21 mouse cellular contexts compared by ENCODE assay signal in genomic region chr1:40423892-40424291, GRCm38 (mm10). TPM values are rescaled to one million over a fixed set of nuclear protein-coding genes. Genes with fewer than 3 reads are reported as not detected.
"Had no signal": no experiment of that assay in that cellular context is flagged by ENCODE, and none has a peak within 500 bp of the region (broad histone marks: within the 10 kb centered on the region; RNA-seq: fewer than 3 reads in every experiment).

No protein-coding gene starts in this region.

- H3K4me3 ChIP-seq: lung, embryonic 15.5 days; midbrain, embryonic 10.5 days; midbrain, embryonic 12.5 days; myocyte; neural tube, embryonic 13.5 days; neural tube, embryonic 15.5 days had no signal

- DNase-seq: liver, postnatal 0 days; lung, adult 2 months; lung, postnatal 4 days; midbrain, embryonic 14.5 days; retina, postnatal 1 day; right cerebral cortex, adult 18-20 months; right cerebral cortex, postnatal 25 days; right cerebral cortex, postnatal 4 days; spleen, adult 18-20 months; thymus, adult 18-20 months; thymus, postnatal 14 days; thymus, postnatal 36 days had no signal

- H3K9ac ChIP-seq: liver, postnatal 0 days; lung, embryonic 15.5 days; midbrain, embryonic 12.5 days; neural tube, embryonic 13.5 days; neural tube, embryonic 15.5 days had no signal

- ATAC-seq: liver, postnatal 0 days; lung, postnatal 0 days; midbrain, embryonic 16.5 days had no signal

- H3K36me3 ChIP-seq: lung, embryonic 15.5 days; midbrain, embryonic 10.5 days; midbrain, embryonic 12.5 days; neural tube, embryonic 13.5 days; neural tube, embryonic 15.5 days had no signal

- H3K27ac ChIP-seq: lung, embryonic 15.5 days; midbrain, embryonic 10.5 days; midbrain, embryonic 12.5 days; neural tube, embryonic 13.5 days; neural tube, embryonic 15.5 days had no signal

- H3K27me3 ChIP-seq: lung, embryonic 15.5 days; midbrain, embryonic 12.5 days; neural tube, embryonic 13.5 days; neural tube, embryonic 15.5 days had no signal

- H3K9me3 ChIP-seq: lung, embryonic 15.5 days; midbrain, embryonic 10.5 days; midbrain, embryonic 12.5 days; neural tube, embryonic 13.5 days; neural tube, embryonic 15.5 days had no signal

- H3K4me1 ChIP-seq: lung, embryonic 15.5 days; midbrain, embryonic 10.5 days; midbrain, embryonic 12.5 days; neural tube, embryonic 13.5 days; neural tube, embryonic 15.5 days had no signal

- H3K4me2 ChIP-seq: lung, embryonic 15.5 days; midbrain, embryonic 12.5 days; neural tube, embryonic 13.5 days; neural tube, embryonic 15.5 days had no signal

RNA-seq across cellular contexts. Expression of gene Il1rl1, which starts 5.5 kb away (rescaled TPM):
- polyA plus RNA-seq: midbrain, embryonic 10.5 days; midbrain, embryonic 12.5 days; neural tube, embryonic 13.5 days had no signal

RNA-seq across cellular contexts. Expression of gene Il18r1, which starts 41.5 kb away (rescaled TPM):
- polyA plus RNA-seq: midbrain, embryonic 10.5 days; midbrain, embryonic 12.5 days; midbrain, embryonic 14.5 days; midbrain, embryonic 16.5 days; myocyte; neural tube, embryonic 11.5 days; neural tube, embryonic 13.5 days; neural tube, embryonic 15.5 days had no signal
